8 mouse cellular contexts compared by ENCODE assay signal in genomic region chr11:86758559-86758958, GRCm38 (mm10). TPM values are rescaled to one million over a fixed set of nuclear protein-coding genes. Genes with fewer than 3 reads are reported as not detected.
DNase-seq lines count a peak whose midpoint lies in the region; ATAC-seq and TF ChIP-seq lines count a peak whose summit lies in the region.
"Had no signal": no experiment of that assay in that cellular context is flagged by ENCODE, and none has a peak within 500 bp of the region (broad histone marks: within the 10 kb centered on the region; RNA-seq: fewer than 3 reads in every experiment).

No protein-coding gene starts in this region.

- no peak for DNase-seq in testis, postnatal 14 days (ENCODE audit: low spot score)
- DNase-seq in liver, embryonic 11.5 days (ENCODE audit: low spot score), result no peak
- no peak for DNase-seq in layer of hippocampus, adult 8-10 months (ENCODE audit: low spot score in 2 of 2)
- no peak for DNase-seq in ovary, postnatal 14 days (ENCODE audit: low spot score)
- DNase-seq: kidney, adult 11 months had no signal

- H3K4me1 ChIP-seq in testis, adult 2 months (ENCODE audit: control insufficient read depth, insufficient read depth, low read length), result peaks cover 2% of the 10 kb centered on the region
- peaks cover 69% of the 10 kb centered on the region for H3K4me1 ChIP-seq in erythroblast, embryonic 14.5 days (ENCODE audit: control insufficient read depth)
- H3K4me1 ChIP-seq in liver, embryonic 11.5 days (replicated peaks; ENCODE audit: control insufficient read depth, insufficient read depth, low read length), result peaks cover 30% of the 10 kb centered on the region

- no peaks in the 10 kb centered on the region for H3K27me3 ChIP-seq in testis, adult 2 months (ENCODE audit: control insufficient read depth, insufficient read depth, low read length)
- no peaks in the 10 kb centered on the region for H3K27me3 ChIP-seq in erythroblast, embryonic 14.5 days (ENCODE audit: control insufficient read depth)
- no peaks in the 10 kb centered on the region for H3K27me3 ChIP-seq in liver, embryonic 11.5 days (replicated peaks; ENCODE audit: control insufficient read depth, insufficient read depth, low read length)

- no peak for TF ChIP-seq POLR2A in testis, adult 2 months (IDR thresholded peaks at IDR 0.05; ENCODE audit: control insufficient read depth, low read depth, low read length)

- no peak for TF ChIP-seq CTCF in testis, adult 2 months (IDR thresholded peaks at IDR 0.05; ENCODE audit: control insufficient read depth, insufficient read depth, insufficient replicate concordance, low read depth, low read length)

- no peaks in the 10 kb centered on the region; the same call in 1 of the 2 replicates for H3K9me3 ChIP-seq in erythroblast, embryonic 14.5 days (ENCODE audit: control insufficient read depth, low read length)
- no peaks in the 10 kb centered on the region for H3K9me3 ChIP-seq in liver, embryonic 11.5 days (ENCODE audit: control insufficient read depth, low read length)

- H3K4me2 ChIP-seq in liver, embryonic 11.5 days, result peak overlapping the region; percentile 71

- ATAC-seq in liver, embryonic 11.5 days (replicated peaks; ENCODE audit: low FRiP score), result no peak
- no peak for ATAC-seq in activated CD4-positive, CD25-positive, alpha-beta regulatory T cell, adult 4 months

- peak overlapping the region; percentile 99 for H3K9ac ChIP-seq in liver, embryonic 11.5 days (ENCODE audit: low read depth, low read length)

- no peaks in the 10 kb centered on the region for H3K36me3 ChIP-seq in testis, adult 2 months (ENCODE audit: control insufficient read depth, insufficient read depth, low read length)
- peaks cover 24% of the 10 kb centered on the region for H3K36me3 ChIP-seq in erythroblast, embryonic 14.5 days (ENCODE audit: control insufficient read depth)
- H3K36me3 ChIP-seq in liver, embryonic 11.5 days (ENCODE audit: control insufficient read depth, insufficient read depth, low read length), result peaks cover 4% of the 10 kb centered on the region; the same call in 1 of the 2 replicates

- 23% methylated on average over 6 of the region's 6 CpGs for WGBS in liver, embryonic 11.5 days

- peak overlapping the region; percentile 100; the same call in 1 of the 2 replicates for H3K4me3 ChIP-seq in testis, adult 2 months (ENCODE audit: control insufficient read depth, low read depth, low read length)
- H3K4me3 ChIP-seq in erythroblast, embryonic 14.5 days (replicated peaks), result peak overlapping the region; percentile 70
- peak overlapping the region; percentile 92 for H3K4me3 ChIP-seq in liver, embryonic 11.5 days (ENCODE audit: low read depth, low read length)

- H3K27ac ChIP-seq in testis, adult 2 months (ENCODE audit: control insufficient read depth, insufficient read depth, low read depth, low read length), result peak overlapping the region; percentile 100
- H3K27ac ChIP-seq in liver, embryonic 11.5 days (ENCODE audit: low read depth, low read length), result peak overlapping the region; percentile 96

RNA-seq across cellular contexts. Expression of gene Cltc, which starts 1.2 kb away (rescaled TPM):
- polyA plus RNA-seq in testis, adult 2 months (2012; rRNA removed), result 32.3 and 38.1 TPM in 2 replicates
- polyA plus RNA-seq in erythroblast, embryonic 14.5 days (2012), result 3.4 and 4.8 TPM in 2 replicates
- 157 and 185 TPM in 2 replicates for polyA plus RNA-seq in liver, embryonic 11.5 days (2014; fragmentation: Nextera tagmentation; extraction: Ambion mirVana)
- total RNA-seq in layer of hippocampus, adult 8-10 months (2022), result 100 to 1,000 TPM; 469 to 494 (median 482) TPM
- 10 to 100 TPM; 79.9 to 83.6 TPM for polyA plus RNA-seq in activated CD4-positive, CD25-positive, alpha-beta regulatory T cell, adult 4 months (2017; shearing (Covaris generic))

RNA-seq across cellular contexts. Expression of gene Dhx40, which starts 49.0 kb away (rescaled TPM):
- polyA plus RNA-seq in testis, adult 2 months (2012; rRNA removed), result 24.1 and 30.2 TPM in 2 replicates
- polyA plus RNA-seq in erythroblast, embryonic 14.5 days (2012), result 0.25 and 0.38 TPM in 2 replicates
- polyA plus RNA-seq in liver, embryonic 11.5 days (2014; fragmentation: Nextera tagmentation; extraction: Ambion mirVana), result 15.4 and 16.4 TPM in 2 replicates
- total RNA-seq in layer of hippocampus, adult 8-10 months (2022), result 10 to 100 TPM; 25.2 to 34.7 (median 29.0) TPM
- 10 to 100 TPM; 20.1 TPM for polyA plus RNA-seq in activated CD4-positive, CD25-positive, alpha-beta regulatory T cell, adult 4 months (2017; shearing (Covaris generic))

Comparison
In these comparisons a context has a peak if more than half of its experiments do, and no peak if none do; other contexts are left out.
1. RNA of gene Dhx40, which starts 49.0 kb away (polyA plus RNA-seq): 24.1 to 30.2 TPM in testis, adult 2 months, 20.1 TPM in activated CD4-positive, CD25-positive, alpha-beta regulatory T cell, adult 4 months and 15.4 to 16.4 TPM in liver, embryonic 11.5 days; 0.25 to 0.38 TPM in erythroblast, embryonic 14.5 days; every median in the first group is over 10 times any median in the second.
2. Peak in every context shown above with its lines, with median percentiles within 50 percentile points of each other: H3K4me3 ChIP-seq.